Mouse (Mus musculus): ENCODE results near the gene Faap20.
A peak's percentile ranks its signal among the peaks of the same experiment; 100 is the strongest.

Faap20 gene

GRCm38 (mm10) chr4:155286090-155286489, 36.5 kb downstream of the Faap20 start:
- no peak for DNase-seq (ENCODE audit: low spot score in 2 of 2)

- DNase-seq (ENCODE audit: low spot score in 2 of 2) = no peak
These were observed 38.1 kb downstream of the Faap20 start for GRCm38 (mm10) chr4:155287713-155288112.

GRCm38 (mm10) chr4:155288586-155288985, 39.0 kb downstream of the Faap20 start:
- DNase-seq (ENCODE audit: low spot score in 2 of 2) = no peak

GRCm38 (mm10) chr4:155290045-155290444, 40.4 kb downstream of the Faap20 start:
- no peak for DNase-seq (ENCODE audit: low spot score in 2 of 2)

- no peak for DNase-seq (ENCODE audit: low spot score in 2 of 2)
These were observed 43.3 kb downstream of the Faap20 start for GRCm38 (mm10) chr4:155292863-155293262.

- no peak for DNase-seq (ENCODE audit: low spot score in 2 of 2)
These were observed 44.8 kb downstream of the Faap20 start for GRCm38 (mm10) chr4:155294381-155294780.

GRCm38 (mm10) chr4:155295026-155295590, 45.5 kb downstream of the Faap20 start:
- no peak for DNase-seq (ENCODE audit: low spot score in 2 of 2)

GRCm38 (mm10) chr4:155295996-155296395, 46.4 kb downstream of the Faap20 start:
- DNase-seq (ENCODE audit: low spot score in 2 of 2) = peak; percentile 44 to 55

- DNase-seq (ENCODE audit: low spot score in 2 of 2) = no peak
These were observed 47.5 kb downstream of the Faap20 start for GRCm38 (mm10) chr4:155297057-155297456.

- DNase-seq (ENCODE audit: low spot score in 2 of 2) = no peak
These were observed 49.2 kb downstream of the Faap20 start for GRCm38 (mm10) chr4:155298826-155299225.

- DNase-seq (ENCODE audit: low spot score in 2 of 2) = no peak
These were observed 51.0 kb downstream of the Faap20 start for GRCm38 (mm10) chr4:155300421-155301097.

- no peak for DNase-seq (ENCODE audit: low spot score in 2 of 2)
These were observed 51.5 kb downstream of the Faap20 start for GRCm38 (mm10) chr4:155301098-155301447.

GRCm38 (mm10) chr4:155301965-155302364, 52.4 kb downstream of the Faap20 start:
- no peak for DNase-seq (ENCODE audit: low spot score in 2 of 2)

- no peak for DNase-seq (ENCODE audit: low spot score in 2 of 2)
These were observed 55.0 kb downstream of the Faap20 start for GRCm38 (mm10) chr4:155304508-155305096.

GRCm38 (mm10) chr4:155305531-155306031, 56.0 kb downstream of the Faap20 start:
- peak; percentile 61 to 72 for DNase-seq (ENCODE audit: low spot score in 2 of 2)

All from frontal cortex, postnatal 10 days (tissue).